Mouse (Mus musculus) forebrain, postnatal 0 days (tissue): Measurements from ENCODE around the gene Reg2. TPM values are rescaled to one million over a fixed set of nuclear protein-coding genes. Genes with fewer than 3 reads are reported as not detected.
"Not testable (repeated sequence)": the region's sequence is repeated elsewhere in the genome, so short reads cannot be mapped to it uniquely, and the experiment has no call there.

ENCODE experiments used
- ATAC-seq: fragments of 200-750 bp; cut with Nextera tagmentation; 2 replicates; pipeline ENCODE4 v1.8.0; 2017; ENCODE audit warnings: mild to moderate bottlenecking, moderate library complexity
- DNase-seq: peaks from one replicate; pipeline ENCODE4 v3.0.0-alpha.2; 2015
- H3K27ac ChIP-seq: fragments of 300-500 bp; sonication (generic); 2 replicates; pipeline ENCODE4 v1.5.1; 2014; ENCODE audit warnings: low read depth, mild to moderate bottlenecking, antibody characterized with exemption, low read length, moderate library complexity, mixed read lengths
- H3K27me3 ChIP-seq: fragments of 300-500 bp; sonication (generic); 2 replicates; pipeline ENCODE4 v1.6.1; 2014; ENCODE audit warnings: mild to moderate bottlenecking, low read length, mixed read lengths; ENCODE audit not compliant: insufficient read depth
- H3K36me3 ChIP-seq: fragments of 300-500 bp; sonication (generic); 2 replicates; pipeline ENCODE4 v1.6.1; 2014; ENCODE audit warnings: mild to moderate bottlenecking, moderate library complexity; ENCODE audit not compliant: insufficient read depth
- H3K4me1 ChIP-seq: fragments of 300-500 bp; sonication (generic); 2 replicates; pipeline ENCODE4 v1.6.1; 2014; ENCODE audit warnings: antibody characterized with exemption; ENCODE audit not compliant: insufficient read depth
- H3K4me2 ChIP-seq: fragments of 300-500 bp; sonication (generic); 2 replicates; pipeline ENCODE4 v1.6.1; 2014; ENCODE audit warnings: low read depth, mild to moderate bottlenecking, moderate library complexity
- H3K4me3 ChIP-seq: fragments of 300-500 bp; sonication (generic); 2 replicates; pipeline ENCODE4 v1.5.1; 2014; ENCODE audit warnings: low read depth, low read length, mixed read lengths
- H3K9ac ChIP-seq: fragments of 300-500 bp; sonication (generic); 2 replicates; pipeline ENCODE4 v1.6.1; 2014; ENCODE audit warnings: mild to moderate bottlenecking
- H3K9me3 ChIP-seq: fragments of 300-500 bp; sonication (generic); 2 replicates; pipeline ENCODE4 v1.6.1; 2016; ENCODE audit warnings: low read length
- CTCF ChIP-seq: sonication (generic); IDR thresholded peaks from 2 replicates; pipeline ENCODE4 v1.5.1; 2016; ENCODE audit warnings: antibody characterized with exemption, control low read depth, low read depth
- WGBS: fragments of 180-500 bp; shearing (Covaris S2); extraction: QIAGEN DNeasy Blood & Tissue Kit; methylation state at CpG from one replicate; pipeline ENCODE4 v1.1.7; 2014; 5-methylcytosine and 5-hydroxymethylcytosine counted together
- polyA plus RNA-seq: library from polyadenylated mRNA; unstranded; fragments of >200 nt; fragmentation: Nextera tagmentation; extraction: Ambion mirVana; gene quantifications from 2 replicates; pipeline ENCODE4 v1.2.1, GENCODE M21; 2015
- total RNA-seq: library from RNA; depleted of rRNA; stranded (reverse); fragments of >200 nt; gene quantifications from 2 replicates; pipeline ENCODE4 v1.2.3, GENCODE M21; 2014; rRNA removed

Reg2 gene
- total RNA-seq, result not detected in 2 replicates
- not detected in 2 replicates for polyA plus RNA-seq

- ATAC-seq, H3K27ac ChIP-seq, H3K9ac ChIP-seq, DNase-seq, H3K9me3 ChIP-seq, H3K4me3 ChIP-seq, H3K27me3 ChIP-seq, H3K36me3 ChIP-seq, H3K4me1 ChIP-seq, H3K4me2 ChIP-seq: not testable (repeated sequence)
- WGBS, result 94% methylated on average over 4 of the region's 17 CpGs
Measured at GRCm38 (mm10) chr6:78395323-78395722, at the start of gene Reg2. TSS of gene Reg2 (plus strand) at chr6:78395623.

- H3K36me3 ChIP-seq, result no peaks in the 10 kb centered on the region
- H3K4me1 ChIP-seq, result no peaks in the 10 kb centered on the region
- ATAC-seq (no peak), DNase-seq (no peak)
- no peak for TF ChIP-seq CTCF
- no peak overlapping the region for H3K27ac ChIP-seq
- no peaks in the 10 kb centered on the region for H3K9me3 ChIP-seq
- no peak overlapping the region for H3K9ac ChIP-seq
- H3K27me3 ChIP-seq, result no peaks in the 10 kb centered on the region
- WGBS, result 69% methylated on average over 2 of the region's 2 CpGs
- no peak overlapping the region for H3K4me3 ChIP-seq
- H3K4me2 ChIP-seq, result no peak overlapping the region
Measured at GRCm38 (mm10) chr6:78361971-78362563, 33.4 kb upstream of the Reg2 start.

DNA sequence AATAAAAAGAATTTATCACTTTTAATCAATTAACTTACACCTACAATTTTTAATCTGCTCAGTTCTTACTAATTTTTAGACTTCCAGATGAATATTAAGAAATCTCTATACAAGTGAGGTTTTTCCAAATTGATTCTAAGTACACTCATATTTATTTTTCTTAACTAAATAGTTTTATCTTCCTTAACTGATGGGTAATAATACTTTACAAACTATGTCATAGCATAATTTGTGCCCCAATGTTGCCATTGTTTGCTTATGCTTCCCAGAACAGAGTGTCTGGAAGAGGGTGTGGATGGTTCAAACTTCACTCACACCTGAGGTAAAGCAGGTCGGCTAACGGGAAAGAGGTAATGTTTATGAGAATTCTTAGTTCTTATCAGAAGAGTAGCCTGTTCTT lies 25.1 kb upstream of the Reg2 start, which contains the start of gene Reg3b:
Gene Reg3b (plus strand): TSS at position 301 of the 400 bp plus-strand sequence.
- Histone ChIP-seq H3K9me3 (no peaks in the 10 kb centered on the region), H3K27ac (no peak within 1 kb of the TSS), H3K9ac (no peak within 1 kb of the TSS), H3K4me3 (no peak within 1 kb of the TSS), H3K4me1 (no peaks in the 10 kb centered on the region), H3K36me3 (no peaks in the 10 kb centered on the region), H3K4me2 (no peak within 1 kb of the TSS), H3K27me3 (no peaks in the 10 kb centered on the region)
- 94% methylated on average over 2 of the region's 2 CpGs for WGBS
- DNase-seq (no peak), ATAC-seq (no peak)
- TF ChIP-seq CTCF, result no peak

DNA sequence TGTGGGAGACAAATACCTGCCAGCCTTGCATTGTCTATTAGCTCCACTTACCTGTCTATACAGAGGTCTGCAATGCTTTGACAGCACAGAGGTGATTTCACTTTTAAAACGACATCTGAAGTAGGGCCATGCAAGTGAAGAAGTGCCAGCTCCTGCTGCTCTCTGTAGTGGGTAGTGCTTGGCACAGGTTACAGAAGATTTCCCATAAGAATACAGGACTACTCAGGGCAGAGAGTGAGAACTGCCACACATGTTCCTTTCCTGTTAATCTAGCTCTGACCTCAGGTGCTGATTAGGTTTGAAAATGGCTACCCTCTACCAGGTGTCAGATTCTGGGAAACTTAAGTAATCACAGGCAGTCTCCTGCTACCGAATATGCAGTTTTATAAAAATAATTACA lies 16.7 kb upstream of the Reg2 start, which contains the start of gene Reg3d:
Gene Reg3d (minus strand): TSS at position 101 of the 400 bp plus-strand sequence.
- Histone ChIP-seq H3K27me3 (no peaks in the 10 kb centered on the region), H3K36me3 (no peaks in the 10 kb centered on the region), H3K4me2 (no peak within 1 kb of the TSS), H3K9ac (no peak within 1 kb of the TSS), H3K27ac (no peak within 1 kb of the TSS), H3K4me1 (no peaks in the 10 kb centered on the region), H3K9me3 (no peaks in the 10 kb centered on the region), H3K4me3 (no peak within 1 kb of the TSS)
- ATAC-seq, result no peak
- no peak for TF ChIP-seq CTCF
- WGBS, result 73% methylated on average over 2 of the region's 2 CpGs
- DNase-seq, result no peak

DNA sequence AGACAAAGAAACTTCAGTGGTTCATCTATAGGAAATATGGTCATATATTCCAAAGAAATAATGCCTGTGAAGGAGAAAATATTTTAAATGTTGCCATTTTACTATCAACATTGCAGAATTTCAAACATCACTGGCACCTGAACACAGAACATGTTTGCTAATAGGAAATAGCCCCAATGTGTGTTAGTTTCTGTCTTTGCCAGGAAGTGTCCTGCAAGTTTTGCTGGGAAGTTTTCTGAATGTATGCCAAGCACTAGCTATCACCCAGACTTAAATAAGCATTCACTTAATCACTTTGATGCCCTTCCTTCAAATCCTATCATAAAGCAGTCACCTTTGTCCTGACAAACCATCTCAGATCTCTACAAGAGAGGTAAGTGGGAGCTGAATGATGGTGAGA lies 15.0 kb upstream of the Reg2 start, which contains the start of gene Reg3a:
Gene Reg3a (plus strand): TSS at position 301 of the 400 bp plus-strand sequence.
- Histone ChIP-seq H3K27me3 (no peaks in the 10 kb centered on the region), H3K9ac (no peak within 1 kb of the TSS), H3K4me1 (no peaks in the 10 kb centered on the region), H3K4me3 (no peak within 1 kb of the TSS), H3K36me3 (no peaks in the 10 kb centered on the region), H3K27ac (no peak within 1 kb of the TSS), H3K4me2 (no peak within 1 kb of the TSS), H3K9me3 (no peaks in the 10 kb centered on the region)
- no peak for TF ChIP-seq CTCF
- DNase-seq (no peak), ATAC-seq (no peak)

DNA sequence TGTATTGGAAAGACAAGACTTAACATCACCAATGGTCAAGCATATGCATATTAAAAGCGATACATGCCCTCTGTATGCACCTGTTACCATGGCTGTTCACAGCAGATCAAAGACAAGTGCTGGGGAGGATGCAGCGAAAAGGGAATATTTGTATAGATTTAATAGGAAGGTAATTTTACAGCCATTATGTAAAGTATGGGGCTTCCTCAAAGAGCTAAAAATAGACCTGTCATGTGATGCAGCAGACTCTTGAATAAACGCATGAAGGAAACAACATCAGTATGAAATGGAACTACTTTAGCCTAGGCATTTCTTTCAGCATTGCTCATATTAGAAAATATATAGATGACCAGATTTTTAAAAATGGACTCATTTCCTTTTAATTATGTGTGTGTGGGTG lies 9.8 kb upstream of the Reg2 start:
- WGBS, result 65% methylated on average over 3 of the region's 3 CpGs
- Histone ChIP-seq H3K27me3 (no peaks in the 10 kb centered on the region), H3K27ac (no peak overlapping the region), H3K4me1 (no peaks in the 10 kb centered on the region), H3K4me3 (no peak overlapping the region), H3K9me3 (no peaks in the 10 kb centered on the region), H3K36me3 (no peaks in the 10 kb centered on the region), H3K9ac (no peak overlapping the region), H3K4me2 (no peak overlapping the region)
- ATAC-seq, result no peak
- TF ChIP-seq CTCF, result no peak
- DNase-seq, result no peak

DNA sequence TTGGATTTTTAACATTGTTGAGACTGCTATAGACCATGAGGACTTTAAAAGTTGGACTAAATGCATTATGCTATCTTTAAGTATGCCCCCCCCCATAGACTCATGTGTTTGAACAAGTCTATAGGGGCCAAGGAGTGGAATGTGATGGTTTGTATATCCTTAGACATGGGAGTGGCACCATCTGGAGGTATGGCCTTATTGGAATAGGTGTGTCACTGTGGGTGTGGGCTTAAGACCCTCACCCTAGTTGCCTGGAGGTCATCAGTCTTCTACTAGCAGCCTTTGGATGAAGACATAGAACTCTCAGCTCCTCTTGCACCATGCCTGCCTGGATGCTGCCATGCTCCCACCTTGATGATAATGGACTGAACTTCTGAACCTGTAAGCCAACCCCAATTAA lies 27.0 kb downstream of the Reg2 start, which contains the start of gene Reg1:
Gene Reg1 (plus strand): TSS at position 301 of the 400 bp plus-strand sequence.
- not testable (repeated sequence) for H3K9me3 ChIP-seq, H3K27ac ChIP-seq, H3K27me3 ChIP-seq, H3K36me3 ChIP-seq, H3K4me2 ChIP-seq, H3K4me3 ChIP-seq, H3K4me1 ChIP-seq, ATAC-seq, DNase-seq, H3K9ac ChIP-seq
